Mouse (Mus musculus) lung, embryonic 15.5 days (tissue): ENCODE measurements around the gene Taf8. TPM values are rescaled to one million over a fixed set of nuclear protein-coding genes. Genes with fewer than 3 reads are reported as not detected.
A peak's percentile ranks its signal among the peaks of the same experiment; 100 is the strongest.

Experiments used
- ATAC-seq: fragments of 200-750 bp; cut with Nextera tagmentation; 2 replicates; pipeline ENCODE4 v1.8.0; 2017; ENCODE audit warnings: moderate number of reproducible peaks, borderline replicate concordance; ENCODE audit not compliant: low FRiP score, low TSS enrichment; ENCODE audit errors: extremely low read depth
- H3K27ac ChIP-seq: fragments of 300-500 bp; sonication (generic); 2 replicates; pipeline ENCODE4 v1.5.1; 2015; ENCODE audit warnings: moderate library complexity, mild to moderate bottlenecking, inconsistent platforms
- H3K27me3 ChIP-seq: fragments of 300-500 bp; sonication (generic); 2 replicates; pipeline ENCODE4 v1.6.1; 2015; ENCODE audit warnings: inconsistent platforms
- H3K36me3 ChIP-seq: fragments of 300-500 bp; sonication (generic); 2 replicates; pipeline ENCODE4 v1.6.1; 2015; ENCODE audit warnings: inconsistent platforms
- H3K4me1 ChIP-seq: fragments of 300-500 bp; sonication (generic); 2 replicates; pipeline ENCODE4 v1.6.1; 2015; ENCODE audit warnings: inconsistent platforms
- H3K4me2 ChIP-seq: fragments of 300-500 bp; sonication (generic); 2 replicates; pipeline ENCODE4 v1.6.1; 2015; ENCODE audit warnings: inconsistent platforms, mild to moderate bottlenecking, moderate library complexity
- H3K4me3 ChIP-seq: fragments of 300-500 bp; sonication (generic); 2 replicates; pipeline ENCODE4 v1.5.1; 2015; ENCODE audit warnings: mild to moderate bottlenecking, inconsistent platforms
- H3K9ac ChIP-seq: fragments of 300-500 bp; sonication (generic); 2 replicates; pipeline ENCODE4 v1.6.1; 2015; ENCODE audit warnings: inconsistent platforms
- H3K9me3 ChIP-seq: fragments of 300-500 bp; sonication (generic); 2 replicates; pipeline ENCODE4 v1.6.1; 2016; ENCODE audit warnings: inconsistent platforms
- WGBS: fragments of 180-500 bp; shearing (Covaris S2); methylation state at CpG from one replicate; pipeline ENCODE4 v1.1.7; 2015; 5-methylcytosine and 5-hydroxymethylcytosine counted together
- polyA plus RNA-seq: library from polyadenylated mRNA; unstranded; fragments of >200 nt; fragmentation: Nextera tagmentation; extraction: Ambion mirVana; gene quantifications from 2 replicates; pipeline ENCODE4 v1.2.1, GENCODE M21; 2015

Gene Taf8
- polyA plus RNA-seq, 1 experiment from 2014 or later = 32.3 TPM

GRCm38 (mm10) chr17:47439396-47440028 is 62.6 kb downstream of the Taf8 start:
- no peak overlapping the region for H3K4me3 ChIP-seq
- H3K27me3 ChIP-seq = peaks cover 27% of the 10 kb centered on the region
- peaks cover 42% of the 10 kb centered on the region for H3K4me1 ChIP-seq
- H3K36me3 ChIP-seq = no peaks in the 10 kb centered on the region
- H3K9me3 ChIP-seq = no peaks in the 10 kb centered on the region
- no peak overlapping the region for H3K9ac ChIP-seq
- 24% methylated on average over 9 of the region's 9 CpGs for WGBS
- peak; percentile 40; the same call in 1 of the 2 replicates for ATAC-seq
- H3K4me2 ChIP-seq = peak overlapping the region; percentile 85
- H3K27ac ChIP-seq = peak overlapping the region; percentile 41; the same call in 1 of the 2 replicates

- H3K27me3 ChIP-seq = peaks cover 27% of the 10 kb centered on the region
- H3K27ac ChIP-seq = 0 out of 2 replicates have a peak overlapping the region, but pooled peaks have one; percentile 41
- WGBS = 60% methylated on average over 6 of the region's 6 CpGs
- no peaks in the 10 kb centered on the region for H3K36me3 ChIP-seq
- peak overlapping the region; percentile 11; the same call in 1 of the 2 replicates for H3K9ac ChIP-seq
- H3K4me2 ChIP-seq = peak overlapping the region; percentile 85
- no peak for ATAC-seq
- H3K4me3 ChIP-seq = 0 out of 2 replicates have a peak overlapping the region, but pooled peaks have one; percentile 0
- H3K9me3 ChIP-seq = no peaks in the 10 kb centered on the region
- peaks cover 39% of the 10 kb centered on the region for H3K4me1 ChIP-seq
Measured at GRCm38 (mm10) chr17:47438611-47439010, 63.5 kb downstream of the Taf8 start.

DNA sequence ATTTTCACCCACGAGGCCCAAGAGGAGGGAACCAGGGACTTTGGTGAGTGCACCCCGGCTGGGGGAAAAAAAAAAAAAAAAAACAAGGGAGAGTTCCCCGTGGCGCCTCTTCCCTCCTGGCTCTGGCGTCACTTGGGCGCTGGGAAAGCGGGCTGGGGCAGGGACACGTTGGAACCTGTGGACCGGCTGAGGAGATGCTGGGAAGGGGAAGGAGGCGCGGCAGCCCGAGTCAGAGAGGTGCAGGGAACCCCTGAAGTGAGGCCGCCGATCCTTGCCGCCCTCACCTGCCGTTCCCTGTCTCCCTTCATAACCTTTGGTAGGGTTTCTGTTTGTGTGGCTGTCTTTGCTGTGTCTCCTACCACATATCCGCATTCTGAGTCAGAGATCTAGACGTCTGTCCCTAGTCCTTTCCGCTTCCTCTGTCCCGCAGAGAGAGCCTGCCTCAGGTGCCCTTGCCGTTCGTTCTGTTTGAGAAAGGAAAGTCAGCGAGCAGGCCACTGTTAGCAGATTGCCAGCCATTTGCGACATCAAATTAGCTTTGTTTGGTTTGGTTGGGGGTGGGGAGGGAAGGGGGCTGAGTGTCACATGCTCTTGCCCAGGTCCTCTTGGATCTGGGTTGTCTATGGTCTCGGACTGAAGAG is 65.1 kb downstream of the Taf8 start, which contains the start of gene 1700001C19Rik:
TSS of gene 1700001C19Rik (minus strand) at position 470 of the 641 bp plus-strand sequence.
- Histone ChIP-seq H3K36me3 (no peaks in the 10 kb centered on the region), H3K9me3 (no peaks in the 10 kb centered on the region), H3K27ac (peak within 1 kb of the TSS; percentile 70), H3K4me1 (peaks cover 39% of the 10 kb centered on the region), H3K4me2 (peak within 1 kb of the TSS; percentile 85), H3K27me3 (peaks cover 27% of the 10 kb centered on the region), H3K4me3 (peak within 1 kb of the TSS; percentile 52), H3K9ac (peak within 1 kb of the TSS; percentile 53)
- WGBS = 5% methylated on average over 19 of the region's 25 CpGs
- no peak for ATAC-seq

- no peaks in the 10 kb centered on the region for H3K9me3 ChIP-seq
- peak within 1 kb of the TSS; percentile 53 for H3K9ac ChIP-seq
- H3K27me3 ChIP-seq = peaks cover 27% of the 10 kb centered on the region
- H3K4me1 ChIP-seq = peaks cover 39% of the 10 kb centered on the region
- peak within 1 kb of the TSS; percentile 70 for H3K27ac ChIP-seq
- H3K4me2 ChIP-seq = peak within 1 kb of the TSS; percentile 85
- 2% methylated on average over 44 of the region's 45 CpGs for WGBS
- peak; percentile 87 for ATAC-seq
- H3K4me3 ChIP-seq = peak within 1 kb of the TSS; percentile 52
- H3K36me3 ChIP-seq = no peaks in the 10 kb centered on the region
Measured at GRCm38 (mm10) chr17:47436156-47436906, 65.8 kb downstream of the Taf8 start, which contains the start of gene AI661453. TSS of gene AI661453 (plus strand) at chr17:47436615.

Other genes starting within 250 kb of the Taf8 start
- 78.2 and 79.2 TPM in 2 replicates for gene Mrps10, start 133.4 kb downstream of the Taf8 start, polyA plus RNA-seq
- 0.47 and 0.87 TPM in 2 replicates for gene Guca1b, start 116.9 kb downstream of the Taf8 start, polyA plus RNA-seq
- gene Guca1a, start 101.7 kb downstream of the Taf8 start, polyA plus RNA-seq = 1.7 and 2.0 TPM in 2 replicates
- gene AI661453, start 65.7 kb downstream of the Taf8 start, polyA plus RNA-seq = 2.0 and 2.4 TPM in 2 replicates
- 0.14 and 0.45 TPM in 2 replicates for gene 1700001C19Rik, start 64.9 kb downstream of the Taf8 start, polyA plus RNA-seq
- 286 and 294 TPM in 2 replicates for gene Ccnd3, start 2.8 kb upstream of the Taf8 start, polyA plus RNA-seq
- 21.9 and 22.9 TPM in 2 replicates for gene Bysl, start 109.2 kb upstream of the Taf8 start, polyA plus RNA-seq
- 47.8 and 50.3 TPM in 2 replicates for gene Med20, start 109.3 kb upstream of the Taf8 start, polyA plus RNA-seq
- gene Gm20517, start 109.3 kb upstream of the Taf8 start, polyA plus RNA-seq = 0.35 and 1.7 TPM in 2 replicates
- 4.2 and 4.3 TPM in 2 replicates for gene Usp49, start 128.4 kb upstream of the Taf8 start, polyA plus RNA-seq
- gene Tomm6, start 186.1 kb upstream of the Taf8 start, polyA plus RNA-seq = 385 and 422 TPM in 2 replicates
- gene Frs3, start 186.7 kb upstream of the Taf8 start, polyA plus RNA-seq = 5.6 and 6.5 TPM in 2 replicates
- gene Gm21981, start 192.2 kb upstream of the Taf8 start, polyA plus RNA-seq = 0.35 and 0.45 TPM in 2 replicates
- gene Prickle4, start 192.4 kb upstream of the Taf8 start, polyA plus RNA-seq = 0.73 and 0.86 TPM in 2 replicates
- gene Pgc, start 224.6 kb upstream of the Taf8 start, polyA plus RNA-seq = 14.2 and 15.7 TPM in 2 replicates
- 12.9 and 14.7 TPM in 2 replicates for gene Tfeb, start 234.7 kb upstream of the Taf8 start, polyA plus RNA-seq